Comparison of ENCODE assay signal across 12 mouse cellular contexts in genomic region chr9:57268575-57268974, GRCm38 (mm10). TPM values are rescaled to one million over a fixed set of nuclear protein-coding genes. Genes with fewer than 3 reads are reported as not detected.
DNase-seq lines count a peak whose midpoint lies in the region; ATAC-seq lines count a peak whose summit lies in the region.
"Had no signal": no experiment of that assay in that cellular context is flagged by ENCODE, and none has a peak within 500 bp of the region (broad histone marks: within the 10 kb centered on the region; RNA-seq: fewer than 3 reads in every experiment).

No protein-coding gene starts in this region.

- no peak overlapping the region for H3K9ac ChIP-seq in kidney, embryonic 15.5 days

- H3K4me3 ChIP-seq in kidney, embryonic 15.5 days (replicated peaks) = no peak overlapping the region
- H3K4me3 ChIP-seq in megakaryocyte, embryonic 14.5 days (replicated peaks) = peak overlapping the region; percentile 46

- no peak for ATAC-seq in kidney, embryonic 15.5 days (replicated peaks; ENCODE audit: low FRiP score)
- no peak for ATAC-seq in frontal cortex, adult (ENCODE audit: low TSS enrichment)

- H3K9me3 ChIP-seq in kidney, embryonic 15.5 days (replicated peaks) = no peaks in the 10 kb centered on the region
- H3K9me3 ChIP-seq in megakaryocyte, embryonic 14.5 days = no peaks in the 10 kb centered on the region

- H3K36me3 ChIP-seq in kidney, embryonic 15.5 days = no peaks in the 10 kb centered on the region
- H3K36me3 ChIP-seq in megakaryocyte, embryonic 14.5 days (replicated peaks; ENCODE audit: low read length) = peaks cover 2% of the 10 kb centered on the region

- DNase-seq in kidney, postnatal 25 days = no peak
- peak; percentile 45 for DNase-seq in CD4-positive, CD25-positive, alpha-beta regulatory T cell, adult 2 months (ENCODE audit: low read depth, low spot score)
- DNase-seq in ZHBTc4 (ENCODE audit: low read depth, low spot score) = peak; percentile 32
- DNase-seq in cerebellum, postnatal 14 days = no peak
- DNase-seq in adrenal gland, postnatal 25 days = no peak
- DNase-seq: kidney, adult 18-20 months had no signal

- H3K27me3 ChIP-seq in kidney, embryonic 15.5 days = peaks cover 13% of the 10 kb centered on the region; the same call in 1 of the 2 replicates
- peaks cover 18% of the 10 kb centered on the region for H3K27me3 ChIP-seq in megakaryocyte, embryonic 14.5 days (replicated peaks)

- H3K27ac ChIP-seq in kidney, embryonic 15.5 days = 0 out of 2 replicates have a peak overlapping the region, but pooled peaks have one; percentile 23

- no peak overlapping the region for H3K4me2 ChIP-seq in kidney, embryonic 15.5 days

- WGBS in kidney, embryonic 15.5 days = 25% methylated on average over 3 of the region's 3 CpGs

- peaks cover 55% of the 10 kb centered on the region for H3K4me1 ChIP-seq in kidney, embryonic 15.5 days
- H3K4me1 ChIP-seq in megakaryocyte, embryonic 14.5 days = peaks cover 98% of the 10 kb centered on the region

RNA-seq across cellular contexts. Expression of gene 1700017B05Rik, which starts 6.2 kb away (rescaled TPM):
- 22.0 and 24.6 TPM in 2 replicates for polyA plus RNA-seq in kidney, embryonic 15.5 days (2015; fragmentation: Nextera tagmentation; extraction: Ambion mirVana)
- polyA plus RNA-seq in megakaryocyte, embryonic 14.5 days (2012; ENCODE audit: insufficient read depth, low replicate concordance) = 78.6 and 106 TPM in 2 replicates
- total RNA-seq in adrenal gland, postnatal 25 days (2021) = 40.7 and 45.1 TPM in 2 replicates

RNA-seq across cellular contexts. Expression of gene Trcg1, which starts 32.2 kb away (rescaled TPM):
- polyA plus RNA-seq in kidney, embryonic 15.5 days (2015; fragmentation: Nextera tagmentation; extraction: Ambion mirVana) = not detected in 2 replicates
- not detected in 2 replicates for polyA plus RNA-seq in megakaryocyte, embryonic 14.5 days (2012; ENCODE audit: insufficient read depth, low replicate concordance)
- total RNA-seq in adrenal gland, postnatal 25 days (2021) = not detected in 2 replicates
- total RNA-seq: left cerebral cortex, postnatal 14 days had no signal
- polyA plus RNA-seq: cortical plate, adult 2 months; heart, embryonic 14.5 days had no signal

Comparison
In these comparisons a context has a peak if more than half of its experiments do, and no peak if none do; other contexts are left out.
1. DNase-seq: peak in CD4-positive, CD25-positive, alpha-beta regulatory T cell, adult 2 months (single experiment) and ZHBTc4 (single experiment); none in kidney, postnatal 25 days (0 of 2), cerebellum, postnatal 14 days (0 of 2) and adrenal gland, postnatal 25 days (single experiment).